Mouse (Mus musculus): ENCODE measurements around the gene Tubg2.

Tubg2 gene

GRCm38 (mm10) chr11:101194643-101195042 is 38.9 kb downstream of the Tubg2 start:
- no peak for DNase-seq (ENCODE audit: low spot score)

- no peak for DNase-seq (ENCODE audit: low spot score)
These were observed 39.4 kb downstream of the Tubg2 start for GRCm38 (mm10) chr11:101195101-101195500.

- no peak for DNase-seq (ENCODE audit: low spot score)
These were observed 39.9 kb downstream of the Tubg2 start for GRCm38 (mm10) chr11:101195571-101195970.

- peak; percentile 64 for DNase-seq (ENCODE audit: low spot score)
These were observed 40.5 kb downstream of the Tubg2 start for GRCm38 (mm10) chr11:101196175-101196574.

GRCm38 (mm10) chr11:101199555-101199954 is 43.8 kb downstream of the Tubg2 start:
- no peak for DNase-seq (ENCODE audit: low spot score)

GRCm38 (mm10) chr11:101200986-101201385 is 45.3 kb downstream of the Tubg2 start:
- peak; percentile 55 for DNase-seq (ENCODE audit: low spot score)

Data from T-cell, adult 2 months (primary cell).